In genomic region chr10:26351129-26351738, GRCm38 (mm10) we compare ENCODE assay signal across 20 mouse cellular contexts. TPM values are rescaled to one million over a fixed set of nuclear protein-coding genes. Genes with fewer than 3 reads are reported as not detected.
DNase-seq lines count a peak whose midpoint lies in the region; ATAC-seq lines count a peak whose summit lies in the region.
"Had no signal": no experiment of that assay in that cellular context is flagged by ENCODE, and none has a peak within 500 bp of the region (broad histone marks: within the 10 kb centered on the region; RNA-seq: fewer than 3 reads in every experiment).

No protein-coding gene starts in this region.

- H3K9me3 ChIP-seq in heart, embryonic 16.5 days (replicated peaks; ENCODE audit: control insufficient read depth, low read length): no peaks in the 10 kb centered on the region
- no peaks in the 10 kb centered on the region for H3K9me3 ChIP-seq in liver, embryonic 13.5 days (replicated peaks)
- H3K9me3 ChIP-seq: heart, embryonic 13.5 days; limb, embryonic 15.5 days; neural tube, embryonic 13.5 days had no signal

- H3K4me2 ChIP-seq in heart, embryonic 16.5 days (ENCODE audit: low read depth, low read length): no peak overlapping the region
- no peak overlapping the region for H3K4me2 ChIP-seq in liver, embryonic 13.5 days
- H3K4me2 ChIP-seq: forebrain, embryonic 12.5 days; heart, embryonic 13.5 days; limb, embryonic 15.5 days; midbrain, embryonic 13.5 days; neural tube, embryonic 13.5 days had no signal

- peak; percentile 18; the same call in 1 of the 2 replicates for ATAC-seq in heart, embryonic 16.5 days (replicated peaks; ENCODE audit: extremely low read depth, insufficient read depth, low FRiP score)
- peak; percentile 74 for ATAC-seq in liver, embryonic 13.5 days (ENCODE audit: low read depth)
- ATAC-seq: midbrain, embryonic 13.5 days had no signal

- DNase-seq in heart, postnatal 14 days: no peak
- DNase-seq in thymus, postnatal 0 days (ENCODE audit: low spot score): peak; percentile 35
- DNase-seq in thymus, postnatal 25 days: no peak
- no peak for DNase-seq in liver, embryonic 13.5 days
- DNase-seq in ovary, postnatal 14 days (ENCODE audit: low spot score): no peak
- DNase-seq in urinary bladder, postnatal 4 days (ENCODE audit: low spot score in 2 of 2): no peak
- DNase-seq: adrenal gland, postnatal 36 days; cerebellum, adult 11-12 months; cerebellum, postnatal 25 days; gastrocnemius, postnatal 14 days; heart, adult 18-20 months; kidney, postnatal 36 days; lung, postnatal 14 days had no signal

- no peaks in the 10 kb centered on the region for H3K27me3 ChIP-seq in heart, embryonic 16.5 days (ENCODE audit: control insufficient read depth, insufficient read depth, low read length)
- no peaks in the 10 kb centered on the region for H3K27me3 ChIP-seq in liver, embryonic 13.5 days
- H3K27me3 ChIP-seq: forebrain, embryonic 12.5 days; heart, embryonic 13.5 days; limb, embryonic 15.5 days; midbrain, embryonic 13.5 days; neural tube, embryonic 13.5 days had no signal

- H3K4me3 ChIP-seq in heart, embryonic 16.5 days (ENCODE audit: low read length): no peak overlapping the region
- no peak overlapping the region for H3K4me3 ChIP-seq in liver, embryonic 13.5 days (replicated peaks)
- H3K4me3 ChIP-seq: forebrain, embryonic 12.5 days; heart, embryonic 13.5 days; hindbrain, embryonic 10.5 days; limb, embryonic 15.5 days; midbrain, embryonic 13.5 days; neural tube, embryonic 13.5 days had no signal

- H3K27ac ChIP-seq in heart, embryonic 16.5 days (ENCODE audit: low read length): no peak overlapping the region
- peak overlapping the region; percentile 59; the same call in 1 of the 2 replicates for H3K27ac ChIP-seq in liver, embryonic 13.5 days
- H3K27ac ChIP-seq: forebrain, embryonic 12.5 days; heart, embryonic 13.5 days; hindbrain, embryonic 10.5 days; limb, embryonic 15.5 days; midbrain, embryonic 13.5 days; neural tube, embryonic 13.5 days had no signal

- intact Hi-C loops in heart, postnatal 14 days (cut with DNase I): no loop called here

- no peak overlapping the region for H3K9ac ChIP-seq in heart, embryonic 16.5 days (ENCODE audit: low read length)
- no peak overlapping the region for H3K9ac ChIP-seq in liver, embryonic 13.5 days
- H3K9ac ChIP-seq: forebrain, embryonic 12.5 days; heart, embryonic 13.5 days; limb, embryonic 15.5 days; midbrain, embryonic 13.5 days; neural tube, embryonic 13.5 days had no signal

- WGBS in heart, embryonic 16.5 days: 88% methylated on average over 7 of the region's 7 CpGs
- WGBS in liver, embryonic 13.5 days (ENCODE audit: insufficient replicate concordance): 62% methylated on average over 7 of the region's 7 CpGs

- no peaks in the 10 kb centered on the region for H3K4me1 ChIP-seq in heart, embryonic 16.5 days (ENCODE audit: control insufficient read depth, insufficient read depth, low read length)
- H3K4me1 ChIP-seq in liver, embryonic 13.5 days (replicated peaks): no peaks in the 10 kb centered on the region
- H3K4me1 ChIP-seq: hindbrain, embryonic 10.5 days; neural tube, embryonic 13.5 days had no signal

- peaks cover 6% of the 10 kb centered on the region; the same call in 1 of the 2 replicates for H3K36me3 ChIP-seq in heart, embryonic 16.5 days (ENCODE audit: control insufficient read depth, insufficient read depth)
- peaks cover 3% of the 10 kb centered on the region; the same call in 1 of the 2 replicates for H3K36me3 ChIP-seq in liver, embryonic 13.5 days

RNA-seq across cellular contexts. Expression of gene L3mbtl3, which starts 24.5 kb away (rescaled TPM):
- 7.5 TPM in 2 replicates for polyA plus RNA-seq in heart, embryonic 16.5 days (2015; fragmentation: Nextera tagmentation; extraction: Ambion mirVana)
- total RNA-seq in heart, postnatal 14 days (2021): 10 to 100 TPM; 10.1 to 10.9 TPM
- polyA plus RNA-seq in thymus, postnatal 0 days (2015; fragmentation: Nextera tagmentation; extraction: Ambion mirVana): 9.6 and 10.7 TPM in 2 replicates
- 1.7 and 2.5 TPM in 2 replicates for polyA plus RNA-seq in liver, embryonic 13.5 days (2015; fragmentation: Nextera tagmentation; extraction: Ambion mirVana)
